In genomic region chr4:32538488-32538887, GRCm38 (mm10) we compare ENCODE assay signal across 8 mouse cellular contexts.
DNase-seq lines count a peak whose midpoint lies in the region; ATAC-seq and TF ChIP-seq lines count a peak whose summit lies in the region.
"Had no signal": no experiment of that assay in that cellular context is flagged by ENCODE, and none has a peak within 500 bp of the region (broad histone marks: within the 10 kb centered on the region; RNA-seq: fewer than 3 reads in every experiment).

No protein-coding gene starts in this region.

- peak overlapping the region; percentile 75 for H3K27ac ChIP-seq in forebrain, embryonic 14.5 days (ENCODE audit: low read depth, low read length)
- no peak overlapping the region for H3K27ac ChIP-seq in kidney, adult 2 months (ENCODE audit: insufficient read depth, low read depth, low read length)
- no peak overlapping the region for H3K27ac ChIP-seq in midbrain, embryonic 11.5 days (ENCODE audit: low read depth, low read length)

- peaks cover 19% of the 10 kb centered on the region for H3K4me1 ChIP-seq in forebrain, embryonic 14.5 days (ENCODE audit: control insufficient read depth, insufficient read depth, low read length)
- peaks cover 7% of the 10 kb centered on the region; the same call in 1 of the 2 replicates for H3K4me1 ChIP-seq in kidney, adult 2 months (ENCODE audit: control insufficient read depth, insufficient read depth, low read length)
- peaks cover 4% of the 10 kb centered on the region for H3K4me1 ChIP-seq in midbrain, embryonic 11.5 days (ENCODE audit: control insufficient read depth, insufficient read depth, low read length)

- DNase-seq in Patski (ENCODE audit: low read depth, low spot score) = no peak
- no peak for DNase-seq in forebrain, embryonic 14.5 days (ENCODE audit: low spot score)
- peak; percentile 73 for DNase-seq in kidney, adult 2 months
- peak; percentile 79 for DNase-seq in midbrain, embryonic 11.5 days (ENCODE audit: low spot score, missing footprints)
- DNase-seq in lung, postnatal 25 days (ENCODE audit: low spot score) = no peak
- DNase-seq in layer of hippocampus, adult 18-20 months (ENCODE audit: low spot score in 2 of 2) = no peak
- no peak for DNase-seq in thymus, postnatal 0 days (ENCODE audit: low spot score)

- TF ChIP-seq CTCF in Patski (IDR thresholded peaks at IDR 0.05) = no peak
- TF ChIP-seq CTCF in kidney, adult 2 months (conservative IDR thresholded peaks at IDR 0.05; ENCODE audit: insufficient read depth, insufficient read length, low read depth, low read length) = no peak

- CTCF ChIA-PET in Patski (lab: Charles Lee) = interaction anchor here (0.8 to 1.9 kb wide), 4 partner anchors 13 to 287 kb away, joined by 3 to 6 read pairs (median 4); no protein-coding TSS in a partner anchor

- H3K36me3 ChIP-seq in forebrain, embryonic 14.5 days (ENCODE audit: control insufficient read depth, insufficient read depth, low read length) = no peaks in the 10 kb centered on the region
- no peaks in the 10 kb centered on the region for H3K36me3 ChIP-seq in kidney, adult 2 months (ENCODE audit: control insufficient read depth, insufficient read depth, low read length)
- H3K36me3 ChIP-seq in midbrain, embryonic 11.5 days (ENCODE audit: control insufficient read depth, insufficient read depth, low read length) = no peaks in the 10 kb centered on the region
- H3K36me3 ChIP-seq: heart, embryonic 10.5 days had no signal

- no peaks in the 10 kb centered on the region for H3K9me3 ChIP-seq in forebrain, embryonic 14.5 days (replicated peaks; ENCODE audit: control insufficient read depth, low read length)
- H3K9me3 ChIP-seq in midbrain, embryonic 11.5 days (ENCODE audit: control insufficient read depth, low read length) = no peaks in the 10 kb centered on the region
- H3K9me3 ChIP-seq: heart, embryonic 10.5 days had no signal

- TF ChIP-seq POLR2A in kidney, adult 2 months (IDR thresholded peaks at IDR 0.05; ENCODE audit: low read depth, low read length) = no peak

- H3K9ac ChIP-seq in forebrain, embryonic 14.5 days (ENCODE audit: low read length) = peak overlapping the region; percentile 33; the same call in 1 of the 2 replicates
- peak overlapping the region; percentile 17; the same call in 1 of the 2 replicates for H3K9ac ChIP-seq in midbrain, embryonic 11.5 days (ENCODE audit: low read length)

- no peaks in the 10 kb centered on the region for H3K27me3 ChIP-seq in Patski
- H3K27me3 ChIP-seq in forebrain, embryonic 14.5 days (replicated peaks; ENCODE audit: control insufficient read depth, insufficient read depth, low read length) = no peaks in the 10 kb centered on the region
- no peaks in the 10 kb centered on the region for H3K27me3 ChIP-seq in kidney, adult 2 months (replicated peaks; ENCODE audit: control insufficient read depth, insufficient read depth, low read length)
- no peaks in the 10 kb centered on the region for H3K27me3 ChIP-seq in midbrain, embryonic 11.5 days (ENCODE audit: control insufficient read depth, insufficient read depth, low read length)

- ATAC-seq in Patski = peak; percentile 77
- ATAC-seq in forebrain, embryonic 14.5 days = peak; percentile 24; the same call in 1 of the 2 replicates
- ATAC-seq in midbrain, embryonic 11.5 days (ENCODE audit: low FRiP score) = peak; percentile 45; the same call in 1 of the 2 replicates

- no peak overlapping the region for H3K4me3 ChIP-seq in forebrain, embryonic 14.5 days (ENCODE audit: low read depth, low read length)
- H3K4me3 ChIP-seq in kidney, adult 2 months (ENCODE audit: insufficient read depth, low read depth, low read length) = no peak overlapping the region
- H3K4me3 ChIP-seq in midbrain, embryonic 11.5 days (ENCODE audit: low read depth, low read length) = no peak overlapping the region
- H3K4me3 ChIP-seq: heart, embryonic 10.5 days had no signal

- 53% methylated on average over 4 of the region's 4 CpGs for WGBS in forebrain, embryonic 14.5 days
- 48% methylated on average over 4 of the region's 4 CpGs for WGBS in kidney, adult 2 months
- 78% methylated on average over 4 of the region's 4 CpGs for WGBS in midbrain, embryonic 11.5 days

- no peak overlapping the region for H3K4me2 ChIP-seq in forebrain, embryonic 14.5 days (ENCODE audit: low read length)
- no peak overlapping the region for H3K4me2 ChIP-seq in midbrain, embryonic 11.5 days

- POLR2A ChIA-PET in Patski (lab: Charles Lee) = interaction anchor here (0.8 to 1.0 kb wide), 2 partner anchors 11 to 130 kb away, joined by 3 read pairs; no protein-coding TSS in a partner anchor

- in situ Hi-C loops in Patski (cut with MboI; ENCODE audit: low pct_unique_long_range_greater_than_20kb) = no loop called here

Comparison
In these comparisons a context has a peak if more than half of its experiments do, and no peak if none do; other contexts are left out.
1. ATAC-seq: peak in every context shown above with its lines; median percentile 77 in Patski; 45 in midbrain, embryonic 11.5 days; 24 in forebrain, embryonic 14.5 days.
2. DNase-seq: peak in kidney, adult 2 months (single experiment) and midbrain, embryonic 11.5 days (single experiment); none in Patski (single experiment), forebrain, embryonic 14.5 days (single experiment), lung, postnatal 25 days (single experiment), layer of hippocampus, adult 18-20 months (0 of 2) and thymus, postnatal 0 days (single experiment).